Mouse (Mus musculus): ENCODE data around the gene Mctp1.
"Not testable (repeated sequence)": the region's sequence is repeated elsewhere in the genome, so short reads cannot be mapped to it uniquely, and the experiment has no call there.

Mctp1 gene

GRCm38 (mm10) chr13:76482998-76483397 lies 98.7 kb downstream of the Mctp1 start:
- no peak for DNase-seq (ENCODE audit: low read depth, low spot score)

- no peak for DNase-seq (ENCODE audit: low read depth, low spot score)
Measured at GRCm38 (mm10) chr13:76484086-76484709, 99.9 kb downstream of the Mctp1 start.

GRCm38 (mm10) chr13:76515896-76516295 lies 131.6 kb downstream of the Mctp1 start:
- DNase-seq (ENCODE audit: low read depth, low spot score), result no peak

- no peak for DNase-seq (ENCODE audit: low read depth, low spot score)
Measured at GRCm38 (mm10) chr13:76523170-76523569, 138.8 kb downstream of the Mctp1 start.

- no peak for DNase-seq (ENCODE audit: low read depth, low spot score)
Measured at GRCm38 (mm10) chr13:76527326-76527725, 143.0 kb downstream of the Mctp1 start.

GRCm38 (mm10) chr13:76527751-76528150 lies 143.4 kb downstream of the Mctp1 start:
- DNase-seq (ENCODE audit: low read depth, low spot score), result no peak

GRCm38 (mm10) chr13:76529915-76530314 lies 145.6 kb downstream of the Mctp1 start:
- DNase-seq (ENCODE audit: low read depth, low spot score), result no peak

- DNase-seq (ENCODE audit: low read depth, low spot score), result no peak
Measured at GRCm38 (mm10) chr13:76530867-76531504, 146.7 kb downstream of the Mctp1 start.

GRCm38 (mm10) chr13:76547854-76548253 lies 163.5 kb downstream of the Mctp1 start:
- DNase-seq (ENCODE audit: low read depth, low spot score), result no peak

- no peak for DNase-seq (ENCODE audit: low read depth, low spot score)
Measured at GRCm38 (mm10) chr13:76560918-76561317, 176.6 kb downstream of the Mctp1 start.

GRCm38 (mm10) chr13:76561594-76561993 lies 177.3 kb downstream of the Mctp1 start:
- no peak for DNase-seq (ENCODE audit: low read depth, low spot score)

GRCm38 (mm10) chr13:76564061-76564460 lies 179.7 kb downstream of the Mctp1 start:
- no peak for DNase-seq (ENCODE audit: low read depth, low spot score)

GRCm38 (mm10) chr13:76566024-76566423 lies 181.7 kb downstream of the Mctp1 start:
- DNase-seq (ENCODE audit: low read depth, low spot score), result no peak

- no peak for DNase-seq (ENCODE audit: low read depth, low spot score)
Measured at GRCm38 (mm10) chr13:76567448-76567847, 183.1 kb downstream of the Mctp1 start.

- no peak for DNase-seq (ENCODE audit: low read depth, low spot score)
Measured at GRCm38 (mm10) chr13:76568569-76569211, 184.4 kb downstream of the Mctp1 start.

- DNase-seq (ENCODE audit: low read depth, low spot score), result no peak
Measured at GRCm38 (mm10) chr13:76579414-76579813, 195.1 kb downstream of the Mctp1 start.

GRCm38 (mm10) chr13:76585447-76585846 lies 201.1 kb downstream of the Mctp1 start:
- DNase-seq (ENCODE audit: low read depth, low spot score), result no peak

GRCm38 (mm10) chr13:76590709-76591108 lies 206.4 kb downstream of the Mctp1 start:
- DNase-seq (ENCODE audit: low read depth, low spot score), result not testable (repeated sequence)

GRCm38 (mm10) chr13:76591189-76591588 lies 206.9 kb downstream of the Mctp1 start:
- DNase-seq (ENCODE audit: low read depth, low spot score), result no peak

GRCm38 (mm10) chr13:76591692-76592091 lies 207.4 kb downstream of the Mctp1 start:
- no peak for DNase-seq (ENCODE audit: low read depth, low spot score)

- DNase-seq (ENCODE audit: low read depth, low spot score), result no peak
Measured at GRCm38 (mm10) chr13:76592908-76593307, 208.6 kb downstream of the Mctp1 start.

- DNase-seq (ENCODE audit: low read depth, low spot score), result no peak
Measured at GRCm38 (mm10) chr13:76597005-76597404, 212.7 kb downstream of the Mctp1 start.

- no peak for DNase-seq (ENCODE audit: low read depth, low spot score)
Measured at GRCm38 (mm10) chr13:76609425-76609824, 225.1 kb downstream of the Mctp1 start.

All from brain, embryonic 18.5 days (tissue).